Mouse (Mus musculus): ENCODE measurements at regions not wholly inside any gene's neighbourhood (a gene's known extent, or its start where the extent isn't known, plus 50 kb on each side); places are given as distances from the start of the nearest gene placed in this dataset.

DNA sequence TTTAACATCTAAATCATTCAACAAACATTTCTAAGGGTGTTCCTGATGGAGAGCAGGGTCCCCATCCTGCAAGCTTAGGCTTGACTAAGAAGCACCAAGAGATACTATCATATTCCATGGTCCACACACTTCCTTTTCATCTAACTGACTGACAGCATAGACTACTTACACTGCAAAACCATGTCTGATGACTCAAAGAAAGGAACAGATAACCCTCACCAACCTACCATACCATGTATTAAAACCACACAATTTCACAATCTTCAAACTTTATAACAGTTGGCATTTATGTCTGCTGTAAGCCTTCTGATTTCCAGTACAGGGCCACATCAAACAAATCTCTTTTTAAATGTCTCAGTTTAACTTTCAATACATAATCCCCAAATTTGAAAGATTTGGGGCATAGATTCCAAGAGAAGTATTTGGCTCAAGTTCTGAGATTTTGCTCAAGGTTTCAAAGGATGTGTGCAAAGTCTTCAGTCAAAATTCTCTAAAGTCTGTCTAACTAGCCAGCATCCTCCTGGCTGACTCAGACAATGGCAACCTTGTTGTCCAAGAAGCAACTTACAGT is 962.0 kb downstream of the Ttll7 start:
- TF ChIP-seq CTCF (IDR thresholded peaks at IDR 0.05; ENCODE audit: control insufficient read depth, insufficient read depth, insufficient read length) (no peak), MAX (IDR thresholded peaks at IDR 0.05) (no peak), MYOD1 (IDR thresholded peaks at IDR 0.05; ENCODE audit: control insufficient read depth, insufficient read length, low read depth) (no peak), USF1 (IDR thresholded peaks at IDR 0.05; ENCODE audit: low read depth) (no peak)
